Mouse (Mus musculus): ENCODE data around the gene Scn4b.

DNA sequence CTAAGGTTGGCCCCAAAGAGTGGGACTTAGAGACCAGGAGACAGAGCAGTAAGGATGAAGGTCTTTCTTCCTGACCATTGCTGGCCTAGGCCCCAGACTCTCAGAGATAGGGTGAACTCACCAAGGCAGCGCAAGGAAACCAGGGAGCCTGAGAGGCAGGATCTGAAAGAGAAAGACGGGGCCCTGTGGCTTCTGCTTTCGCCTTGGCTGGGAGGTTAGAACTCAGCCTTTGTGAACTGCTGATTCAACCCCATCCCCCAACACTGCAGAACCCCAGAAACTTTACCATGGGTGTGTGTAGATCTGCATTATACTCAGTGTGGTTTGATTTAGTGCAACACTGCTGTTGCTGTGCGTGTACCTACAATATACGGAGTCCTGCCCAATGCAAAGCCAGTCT, 41.1 kb downstream of the Scn4b start:
- TF ChIP-seq CTCF (IDR thresholded peaks at IDR 0.05; ENCODE audit: low read depth): no peak
- TF ChIP-seq EP300 (IDR thresholded peaks at IDR 0.05; ENCODE audit: low read depth): no peak
